Mouse (Mus musculus) ES-E14 (cell line): ENCODE results near the gene Rhob. TPM values are rescaled to one million over a fixed set of nuclear protein-coding genes. Genes with fewer than 3 reads are reported as not detected.

Experiments
- DNase-seq: peaks from one replicate; pipeline ENCODE4 v3.0.0-alpha.2; 2013; ENCODE audit warnings: low read depth, low spot score
- H3K27ac ChIP-seq: 2 replicates; pipeline ENCODE4 v1.5.1; 2012; ENCODE audit warnings: low read depth, mild to moderate bottlenecking, low read length, moderate library complexity, mixed read lengths; ENCODE audit not compliant: poor library complexity, insufficient read depth, severe bottlenecking
- H3K36me3 ChIP-seq: 2 replicates; pipeline ENCODE4 v1.6.1; 2012; ENCODE audit warnings: mild to moderate bottlenecking, low read length, moderate library complexity, mixed read lengths; ENCODE audit not compliant: control insufficient read depth, poor library complexity, insufficient read depth, severe bottlenecking
- H3K4me1 ChIP-seq, 2 experiments: fragments of 150-350 bp in 1 of 2; sonication (generic) in 1 of 2; 2 replicates each; pipeline ENCODE4 v1.6.1; 2012; ENCODE audit warnings: low read length in 2 of 2, mild to moderate bottlenecking in 1 of 2, mixed read lengths in 1 of 2; ENCODE audit not compliant: control insufficient read depth in 2 of 2, insufficient read depth in 2 of 2, poor library complexity in 1 of 2
- H3K4me3 ChIP-seq, 2 experiments: fragments of 150-350 bp in 1 of 2; sonication (generic) in 1 of 2; 2 replicates each; pipeline ENCODE4 v1.5.1; 2012; ENCODE audit warnings: low read length in 2 of 2, low read depth in 1 of 2, mild to moderate bottlenecking in 1 of 2, mixed read lengths in 1 of 2; ENCODE audit not compliant: insufficient read depth in 1 of 2, poor library complexity in 1 of 2, severe bottlenecking in 1 of 2
- H3K9ac ChIP-seq: 2 replicates; pipeline ENCODE4 v1.6.1; 2012; ENCODE audit warnings: low read depth, mild to moderate bottlenecking, low read length, mixed read lengths; ENCODE audit not compliant: poor library complexity, insufficient read depth, severe bottlenecking
- H3K9me3 ChIP-seq: fragments of 150-350 bp; sonication (generic); 2 replicates; pipeline ENCODE4 v1.6.1; 2012; ENCODE audit warnings: low read depth, mild to moderate bottlenecking, low read length; ENCODE audit not compliant: control insufficient read depth, insufficient read depth
- CHD2 ChIP-seq: IDR thresholded peaks from 2 replicates; pipeline ENCODE4 v1.6.1; 2014; ENCODE audit warnings: mild to moderate bottlenecking, low read depth, low read length, inconsistent platforms
- HCFC1 ChIP-seq: IDR thresholded peaks from 2 replicates; pipeline ENCODE4 v1.6.1; 2012; ENCODE audit warnings: low read length, inconsistent platforms, borderline replicate concordance; ENCODE audit not compliant: insufficient read depth
- MAFK ChIP-seq: IDR thresholded peaks from 2 replicates; pipeline ENCODE4 v1.6.1; 2014; ENCODE audit warnings: mild to moderate bottlenecking, low read depth, low read length, inconsistent platforms; ENCODE audit not compliant: insufficient read depth
- ZC3H11A ChIP-seq: IDR thresholded peaks from 2 replicates; pipeline ENCODE4 v1.6.1; 2012; ENCODE audit warnings: low read depth, mild to moderate bottlenecking, inconsistent platforms, low read length, borderline replicate concordance
- ZNF384 ChIP-seq: IDR thresholded peaks from 2 replicates; pipeline ENCODE4 v1.6.1; 2012; ENCODE audit warnings: low read depth, low read length, inconsistent platforms
- in situ Hi-C, 2 experiments: fragments of 600-800 bp; cut with MboI; formaldehyde crosslinking; loops; one replicate each; pipeline ENCODE4 v1.15.1; 2025; ENCODE audit warnings: low sequenced_read_pairs in 2 of 2, inconsistent platforms in 1 of 2; ENCODE audit not compliant: unreplicated experiment in 2 of 2
- total RNA-seq: library from RNA; depleted of rRNA; stranded (reverse); fragments of 300-350 nt; gene quantifications from 2 replicates; pipeline ENCODE4 v1.2.3, GENCODE M21; 2012

Rhob gene
- total RNA-seq, 1 experiment: 43.6 TPM

DNA sequence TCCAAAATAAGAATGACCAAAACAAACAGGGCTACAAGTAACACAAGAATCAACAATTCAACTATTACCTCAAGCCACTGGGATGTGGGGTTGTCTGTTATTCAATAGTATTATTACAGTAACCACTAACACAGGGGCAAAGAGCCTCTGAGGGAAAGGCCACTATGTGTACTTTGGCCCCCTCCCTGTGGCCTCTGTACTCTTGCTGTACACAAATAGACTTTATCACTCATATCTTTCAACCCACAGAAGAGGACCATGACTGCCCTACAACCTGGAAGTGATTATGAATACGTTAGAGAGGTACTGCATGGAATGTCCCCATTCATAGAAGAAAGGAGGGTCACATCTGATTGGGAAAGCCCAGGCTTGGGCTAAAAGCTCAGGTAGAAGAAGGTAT lies 35.1 kb upstream of the Rhob start:
- no peak for DNase-seq

DNA sequence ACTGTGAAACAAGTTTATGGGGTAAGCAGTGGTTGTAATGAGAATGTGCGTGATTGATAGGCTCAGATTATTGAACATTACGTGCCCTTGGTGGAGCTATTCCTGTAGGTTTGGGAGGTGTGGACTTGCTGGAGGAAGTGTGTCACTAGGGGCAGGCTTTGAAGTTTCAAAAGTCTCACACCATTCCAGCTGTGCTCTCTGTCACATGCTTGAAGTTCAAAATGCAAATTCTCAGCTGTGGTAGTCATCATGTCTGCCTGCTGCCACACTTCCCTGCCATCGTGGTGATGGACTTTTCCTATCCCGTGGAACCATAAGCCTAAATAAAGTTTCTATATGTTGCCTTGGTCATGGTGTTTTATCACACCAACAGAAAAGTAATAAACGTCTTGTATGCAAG lies 28.0 kb upstream of the Rhob start:
- TF ChIP-seq HCFC1: no peak
- no peak for TF ChIP-seq ZC3H11A
- no peak for TF ChIP-seq MAFK
- TF ChIP-seq ZNF384: no peak
- no peak for TF ChIP-seq CHD2
- in situ Hi-C loops: no loop called here
- H3K4me3 ChIP-seq: no peak overlapping the region

More for the DNA sequence above, 35.1 kb upstream of the Rhob start:
- Histone ChIP-seq H3K9me3 (no peaks in the 10 kb centered on the region), H3K27ac (no peak overlapping the region), H3K4me3 (no peak overlapping the region), H3K4me1 (no peaks in the 10 kb centered on the region), H3K36me3 (no peaks in the 10 kb centered on the region), H3K9ac (no peak overlapping the region)
- TF ChIP-seq HCFC1: no peak
- no peak for TF ChIP-seq ZC3H11A
- no peak for TF ChIP-seq CHD2
- no peak for TF ChIP-seq ZNF384
- no peak for TF ChIP-seq MAFK
- in situ Hi-C loops: no loop called here

DNA sequence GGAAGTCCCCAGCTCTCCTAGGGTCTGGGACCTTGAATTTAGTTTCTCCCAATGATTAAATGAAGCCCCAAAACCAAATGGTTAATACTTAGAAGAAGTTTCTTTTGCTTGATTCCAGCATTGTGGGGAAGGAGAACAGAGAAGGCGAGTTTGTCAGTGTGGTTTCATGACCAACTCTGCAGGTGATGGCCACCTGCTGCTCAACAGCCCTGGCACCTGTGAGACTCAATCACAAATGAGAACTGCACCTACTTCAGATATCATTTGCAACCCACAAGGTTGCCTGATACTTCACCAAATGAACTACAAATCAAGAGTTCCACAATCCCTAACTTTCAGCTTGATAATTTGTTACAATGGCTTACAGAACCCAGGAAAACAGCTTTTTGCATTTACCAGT lies 27.4 kb upstream of the Rhob start:
- DNase-seq: no peak
- Histone ChIP-seq H3K4me1 (peaks cover 0 to 13% of the 10 kb centered on the region in 2 experiments; a peak in 2 of 4 replicates), H3K4me3 (no peak overlapping the region), H3K9me3 (no peaks in the 10 kb centered on the region), H3K27ac (no peak overlapping the region), H3K36me3 (no peaks in the 10 kb centered on the region), H3K9ac (no peak overlapping the region)
- TF ChIP-seq ZNF384 (no peak), ZC3H11A (no peak), HCFC1 (no peak), CHD2 (no peak), MAFK (no peak)
- in situ Hi-C loops: no loop called here

More for the DNA sequence above, 28.0 kb upstream of the Rhob start:
- DNase-seq: no peak
- peaks cover 0 to 8% of the 10 kb centered on the region in 2 experiments; a peak in 1 of 4 replicates for H3K4me1 ChIP-seq
- no peaks in the 10 kb centered on the region for H3K9me3 ChIP-seq
- no peaks in the 10 kb centered on the region for H3K36me3 ChIP-seq
- no peak overlapping the region for H3K9ac ChIP-seq
- no peak overlapping the region for H3K27ac ChIP-seq

DNA sequence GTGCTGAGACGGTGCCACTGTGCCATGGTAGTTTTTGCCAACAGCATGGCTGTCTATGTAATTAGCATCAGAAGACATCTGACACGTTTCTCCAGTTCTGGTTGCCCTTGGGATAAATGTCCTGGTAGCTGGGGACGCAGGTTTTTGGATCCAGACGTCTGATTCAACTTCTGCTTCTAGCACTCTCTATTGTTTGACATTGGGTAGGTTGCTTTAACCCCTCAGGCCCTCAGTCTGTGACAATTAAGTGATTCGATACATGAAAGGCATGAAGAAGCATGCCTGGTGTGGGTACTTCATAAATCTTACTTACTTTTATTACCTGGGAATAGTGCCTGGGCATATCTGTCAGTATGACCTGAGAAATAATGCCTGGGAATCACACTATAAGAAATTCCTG lies 24.3 kb upstream of the Rhob start:
- H3K4me1 ChIP-seq: peaks cover 6 to 31% of the 10 kb centered on the region in 2 experiments; a peak in 3 of 4 replicates
- H3K36me3 ChIP-seq: no peaks in the 10 kb centered on the region
- in situ Hi-C loops: no loop called here
- TF ChIP-seq CHD2 (no peak), ZC3H11A (no peak), HCFC1 (no peak), ZNF384 (no peak), MAFK (no peak)
- DNase-seq: no peak
- no peaks in the 10 kb centered on the region for H3K9me3 ChIP-seq
- H3K27ac ChIP-seq: no peak overlapping the region
- no peak overlapping the region for H3K4me3 ChIP-seq
- H3K9ac ChIP-seq: no peak overlapping the region

DNA sequence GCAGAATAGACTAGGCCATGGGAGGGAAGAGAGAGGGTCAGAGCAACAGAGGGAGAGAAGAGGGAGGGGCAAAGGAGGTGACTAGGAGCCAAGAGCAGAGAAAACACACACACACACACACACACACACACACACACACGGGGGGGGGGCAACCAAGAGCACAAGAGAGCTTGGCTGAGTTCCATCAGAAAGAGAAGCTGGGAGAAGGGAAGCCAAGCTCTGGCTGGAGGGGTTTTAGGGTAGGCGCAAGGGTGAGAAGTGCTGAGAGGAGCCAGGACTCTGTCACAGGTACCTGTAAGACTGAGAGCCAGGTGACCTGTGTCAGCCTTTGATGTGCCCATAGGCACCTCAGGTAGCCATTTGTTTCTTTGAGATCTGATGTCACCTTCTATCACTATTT lies 22.9 kb upstream of the Rhob start:
- H3K27ac ChIP-seq: no peak overlapping the region
- no peaks in the 10 kb centered on the region for H3K36me3 ChIP-seq

More for the DNA sequence above, 22.9 kb upstream of the Rhob start:
- TF ChIP-seq MAFK: no peak
- no peak for TF ChIP-seq HCFC1
- TF ChIP-seq ZNF384: no peak
- TF ChIP-seq CHD2: no peak
- no peak for TF ChIP-seq ZC3H11A
- DNase-seq: no peak
- peaks cover 6 to 34% of the 10 kb centered on the region in 2 experiments; a peak in 3 of 4 replicates for H3K4me1 ChIP-seq
- no peak overlapping the region for H3K9ac ChIP-seq
- no peak overlapping the region for H3K4me3 ChIP-seq
- in situ Hi-C loops: no loop called here
- no peaks in the 10 kb centered on the region for H3K9me3 ChIP-seq
